ENCODE assay signal across 13 mouse cellular contexts in genomic region chr15:81921255-81921654, GRCm38 (mm10). TPM values are rescaled to one million over a fixed set of nuclear protein-coding genes. Genes with fewer than 3 reads are reported as not detected.
DNase-seq lines count a peak whose midpoint lies in the region; ATAC-seq and TF ChIP-seq lines count a peak whose summit lies in the region.
"Had no signal": no experiment of that assay in that cellular context is flagged by ENCODE, and none has a peak within 500 bp of the region (broad histone marks: within the 10 kb centered on the region; RNA-seq: fewer than 3 reads in every experiment).

No protein-coding gene starts in this region.

- TF ChIP-seq POLR2A in olfactory bulb, adult 2 months (IDR thresholded peaks at IDR 0.05; ENCODE audit: insufficient read depth, low read depth, low read length), result no peak

- peaks cover 41% of the 10 kb centered on the region for H3K4me1 ChIP-seq in hindbrain, embryonic 15.5 days (replicated peaks)
- peaks cover 16% of the 10 kb centered on the region for H3K4me1 ChIP-seq in hindbrain, embryonic 12.5 days
- peaks cover 67% of the 10 kb centered on the region for H3K4me1 ChIP-seq in olfactory bulb, adult 2 months (ENCODE audit: control insufficient read depth, insufficient read depth, low read length)

- H3K36me3 ChIP-seq in hindbrain, embryonic 15.5 days, result peaks cover 1% of the 10 kb centered on the region
- H3K36me3 ChIP-seq in hindbrain, embryonic 12.5 days, result peaks cover 10% of the 10 kb centered on the region

- DNase-seq in cerebellum, adult 11-12 months, result peak; percentile 51
- no peak for DNase-seq in cerebellum, adult 9-10 months
- peak; percentile 33 for DNase-seq in right cerebral cortex, postnatal 4 days
- no peak for DNase-seq in right cerebral cortex, postnatal 36 days (ENCODE audit: low spot score in 2 of 2)
- no peak for DNase-seq in kidney, adult 8-10 months
- DNase-seq: adrenal gland, postnatal 36 days; kidney, adult 9 months; right cerebral cortex, postnatal 14 days had no signal

- no peaks in the 10 kb centered on the region for H3K9me3 ChIP-seq in hindbrain, embryonic 15.5 days
- H3K9me3 ChIP-seq in hindbrain, embryonic 12.5 days (replicated peaks), result no peaks in the 10 kb centered on the region
- H3K9me3 ChIP-seq: embryonic facial prominence, embryonic 13.5 days; limb, embryonic 12.5 days had no signal

- no peaks in the 10 kb centered on the region for H3K27me3 ChIP-seq in hindbrain, embryonic 15.5 days
- H3K27me3 ChIP-seq in hindbrain, embryonic 12.5 days, result no peaks in the 10 kb centered on the region
- H3K27me3 ChIP-seq: embryonic facial prominence, embryonic 13.5 days; limb, embryonic 12.5 days had no signal

- TF ChIP-seq CTCF in olfactory bulb, adult 2 months (IDR thresholded peaks at IDR 0.05; ENCODE audit: insufficient read depth, low read depth, low read length), result no peak

- no peak overlapping the region for H3K4me3 ChIP-seq in hindbrain, embryonic 15.5 days
- no peak overlapping the region for H3K4me3 ChIP-seq in hindbrain, embryonic 12.5 days
- H3K4me3 ChIP-seq in olfactory bulb, adult 2 months (ENCODE audit: insufficient read depth, low read depth, low read length), result no peak overlapping the region
- H3K4me3 ChIP-seq: embryonic facial prominence, embryonic 13.5 days; limb, embryonic 12.5 days had no signal

- 71% methylated on average over 5 of the region's 5 CpGs for WGBS in hindbrain, embryonic 15.5 days
- 68% methylated on average over 5 of the region's 5 CpGs for WGBS in hindbrain, embryonic 12.5 days
- 44% methylated on average over 5 of the region's 5 CpGs for WGBS in olfactory bulb, adult 2 months

- ATAC-seq in hindbrain, embryonic 15.5 days (ENCODE audit: low FRiP score, low read depth), result no peak
- ATAC-seq in hindbrain, embryonic 12.5 days (ENCODE audit: low FRiP score), result no peak

- peak overlapping the region; percentile 43 for H3K27ac ChIP-seq in hindbrain, embryonic 15.5 days (replicated peaks)
- no peak overlapping the region for H3K27ac ChIP-seq in hindbrain, embryonic 12.5 days
- H3K27ac ChIP-seq in olfactory bulb, adult 2 months (ENCODE audit: insufficient read depth, low read depth, low read length), result peak overlapping the region; percentile 66
- H3K27ac ChIP-seq: embryonic facial prominence, embryonic 13.5 days; limb, embryonic 12.5 days had no signal

- H3K4me2 ChIP-seq in hindbrain, embryonic 15.5 days, result no peak overlapping the region
- no peak overlapping the region for H3K4me2 ChIP-seq in hindbrain, embryonic 12.5 days (replicated peaks)
- H3K4me2 ChIP-seq: embryonic facial prominence, embryonic 13.5 days; limb, embryonic 12.5 days had no signal

- H3K9ac ChIP-seq in hindbrain, embryonic 15.5 days, result no peak overlapping the region
- no peak overlapping the region for H3K9ac ChIP-seq in hindbrain, embryonic 12.5 days
- H3K9ac ChIP-seq: limb, embryonic 12.5 days had no signal

RNA-seq across cellular contexts. Expression of gene Polr3h, which starts 4.8 kb away (rescaled TPM):
- polyA plus RNA-seq in hindbrain, embryonic 15.5 days (2015; fragmentation: Nextera tagmentation; extraction: Ambion mirVana), result 87.3 and 92.0 TPM in 2 replicates
- polyA plus RNA-seq in hindbrain, embryonic 12.5 days (2016; fragmentation: Nextera tagmentation; extraction: Ambion mirVana), result 58.0 and 58.4 TPM in 2 replicates
- not detected in 2 replicates for polyA plus RNA-seq in olfactory bulb, adult 2 months (2012; ENCODE audit: insufficient read depth, insufficient read length, low replicate concordance, missing spikeins)

RNA-seq across cellular contexts. Expression of gene Csdc2, which starts 15.3 kb away (rescaled TPM):
- 213 and 253 TPM in 2 replicates for polyA plus RNA-seq in hindbrain, embryonic 15.5 days (2015; fragmentation: Nextera tagmentation; extraction: Ambion mirVana)
- 48.0 and 57.1 TPM in 2 replicates for polyA plus RNA-seq in hindbrain, embryonic 12.5 days (2016; fragmentation: Nextera tagmentation; extraction: Ambion mirVana)
- polyA plus RNA-seq in olfactory bulb, adult 2 months (2012; ENCODE audit: insufficient read depth, insufficient read length, low replicate concordance, missing spikeins), result not detected in 2 replicates

RNA-seq across cellular contexts. Expression of gene Pmm1, which starts 39.5 kb away (rescaled TPM):
- polyA plus RNA-seq in hindbrain, embryonic 15.5 days (2015; fragmentation: Nextera tagmentation; extraction: Ambion mirVana), result 102 and 108 TPM in 2 replicates
- polyA plus RNA-seq in hindbrain, embryonic 12.5 days (2016; fragmentation: Nextera tagmentation; extraction: Ambion mirVana), result 30.7 and 32.3 TPM in 2 replicates
- polyA plus RNA-seq in olfactory bulb, adult 2 months (2012; ENCODE audit: insufficient read depth, insufficient read length, low replicate concordance, missing spikeins), result not detected in 2 replicates

RNA-seq across cellular contexts. Expression of gene Aco2, which starts 49.1 kb away (rescaled TPM):
- polyA plus RNA-seq in hindbrain, embryonic 15.5 days (2015; fragmentation: Nextera tagmentation; extraction: Ambion mirVana), result 282 and 287 TPM in 2 replicates
- 193 TPM in 2 replicates for polyA plus RNA-seq in hindbrain, embryonic 12.5 days (2016; fragmentation: Nextera tagmentation; extraction: Ambion mirVana)
- polyA plus RNA-seq in olfactory bulb, adult 2 months (2012; ENCODE audit: insufficient read depth, insufficient read length, low replicate concordance, missing spikeins), result 365 TPM in 1 of 2 replicates, not detected in the other

RNA-seq across cellular contexts. Expression of gene Phf5a, which starts 49.5 kb away (rescaled TPM):
- 119 and 123 TPM in 2 replicates for polyA plus RNA-seq in hindbrain, embryonic 15.5 days (2015; fragmentation: Nextera tagmentation; extraction: Ambion mirVana)
- polyA plus RNA-seq in hindbrain, embryonic 12.5 days (2016; fragmentation: Nextera tagmentation; extraction: Ambion mirVana), result 102 and 115 TPM in 2 replicates
- polyA plus RNA-seq in olfactory bulb, adult 2 months (2012; ENCODE audit: insufficient read depth, insufficient read length, low replicate concordance, missing spikeins), result not detected in 2 replicates

Comparison
In these comparisons a context has a peak if more than half of its experiments do, and no peak if none do; other contexts are left out.
1. DNase-seq: peak in cerebellum, adult 11-12 months (single experiment) and right cerebral cortex, postnatal 4 days (single experiment); none in cerebellum, adult 9-10 months (single experiment), right cerebral cortex, postnatal 36 days (0 of 2) and kidney, adult 8-10 months (0 of 2).
2. RNA of gene Polr3h, which starts 4.8 kb away (polyA plus RNA-seq): 87.3 to 92.0 TPM in hindbrain, embryonic 15.5 days and 58.0 to 58.4 TPM in hindbrain, embryonic 12.5 days; not detected in olfactory bulb, adult 2 months; every median in the first group is over 10 times any median in the second.